Mouse (Mus musculus): ENCODE data around the gene Rbbp4. TPM values are rescaled to one million over a fixed set of nuclear protein-coding genes. Genes with fewer than 3 reads are reported as not detected.

Rbbp4 gene
- polyA plus RNA-seq, 1 experiment from 2014 or later = 167 TPM

GRCm38 (mm10) chr4:129271991-129272755 is 63.0 kb downstream of the Rbbp4 start:
- DNase-seq = peak; percentile 73
- 28% methylated on average over 15 of the region's 15 CpGs for WGBS (ENCODE audit: insufficient replicate concordance)
- Histone ChIP-seq H3K36me3 (replicated peaks; ENCODE audit: insufficient read depth, low read length) (no peaks in the 10 kb centered on the region), H3K9ac (replicated peaks) (no peak overlapping the region), H3K4me1 (ENCODE audit: insufficient read depth) (peaks cover 6% of the 10 kb centered on the region; the same call in 1 of the 2 replicates), H3K4me3 (ENCODE audit: low read depth, low read length) (0 out of 2 replicates have a peak overlapping the region, but pooled peaks have one; percentile 6), H3K27ac (ENCODE audit: low read depth) (peak overlapping the region; percentile 76), H3K27me3 (ENCODE audit: insufficient read depth, low read length) (no peaks in the 10 kb centered on the region), H3K9me3 (ENCODE audit: low read length) (no peaks in the 10 kb centered on the region), H3K4me2 (ENCODE audit: low read depth, low read length) (peak overlapping the region; percentile 47)
- ATAC-seq = peak; percentile 95
- TF ChIP-seq CTCF (IDR thresholded peaks at IDR 0.05; ENCODE audit: low read depth) (no peak), EP300 (IDR thresholded peaks at IDR 0.05; ENCODE audit: low read depth) (0 out of 2 replicates have a peak, but pooled peaks have one; percentile 40)

- TF ChIP-seq CTCF (IDR thresholded peaks at IDR 0.05; ENCODE audit: low read depth) = no peak
- no peak for TF ChIP-seq EP300 (IDR thresholded peaks at IDR 0.05; ENCODE audit: low read depth)
- H3K9me3 ChIP-seq (ENCODE audit: low read length) = no peaks in the 10 kb centered on the region
- H3K27me3 ChIP-seq (ENCODE audit: insufficient read depth, low read length) = no peaks in the 10 kb centered on the region
- H3K4me3 ChIP-seq (ENCODE audit: low read depth, low read length) = no peak overlapping the region
- H3K4me2 ChIP-seq (ENCODE audit: low read depth, low read length) = no peak overlapping the region
- 35% methylated on average over 1 of the region's 1 CpGs for WGBS (ENCODE audit: insufficient replicate concordance)
- ATAC-seq = no peak
- H3K9ac ChIP-seq (replicated peaks) = no peak overlapping the region
- no peak for DNase-seq
- H3K27ac ChIP-seq (ENCODE audit: low read depth) = no peak overlapping the region
- peaks cover 13% of the 10 kb centered on the region for H3K4me1 ChIP-seq (ENCODE audit: insufficient read depth)
- H3K36me3 ChIP-seq (replicated peaks; ENCODE audit: insufficient read depth, low read length) = no peaks in the 10 kb centered on the region
These were observed 66.5 kb downstream of the Rbbp4 start for GRCm38 (mm10) chr4:129268698-129269097.

GRCm38 (mm10) chr4:129266821-129267220 is 68.3 kb downstream of the Rbbp4 start:
- no peak for TF ChIP-seq CTCF (IDR thresholded peaks at IDR 0.05; ENCODE audit: low read depth)
- WGBS (ENCODE audit: insufficient replicate concordance) = 83% methylated on average over 5 of the region's 5 CpGs
- H3K36me3 ChIP-seq (replicated peaks; ENCODE audit: insufficient read depth, low read length) = no peaks in the 10 kb centered on the region
- H3K4me2 ChIP-seq (ENCODE audit: low read depth, low read length) = no peak overlapping the region
- no peak overlapping the region for H3K4me3 ChIP-seq (ENCODE audit: low read depth, low read length)
- no peak overlapping the region for H3K9ac ChIP-seq (replicated peaks)
- no peaks in the 10 kb centered on the region for H3K27me3 ChIP-seq (ENCODE audit: insufficient read depth, low read length)
- no peak for DNase-seq
- ATAC-seq = no peak
- H3K27ac ChIP-seq (ENCODE audit: low read depth) = no peak overlapping the region
- peaks cover 16% of the 10 kb centered on the region for H3K4me1 ChIP-seq (ENCODE audit: insufficient read depth)
- H3K9me3 ChIP-seq (ENCODE audit: low read length) = no peaks in the 10 kb centered on the region

DNA sequence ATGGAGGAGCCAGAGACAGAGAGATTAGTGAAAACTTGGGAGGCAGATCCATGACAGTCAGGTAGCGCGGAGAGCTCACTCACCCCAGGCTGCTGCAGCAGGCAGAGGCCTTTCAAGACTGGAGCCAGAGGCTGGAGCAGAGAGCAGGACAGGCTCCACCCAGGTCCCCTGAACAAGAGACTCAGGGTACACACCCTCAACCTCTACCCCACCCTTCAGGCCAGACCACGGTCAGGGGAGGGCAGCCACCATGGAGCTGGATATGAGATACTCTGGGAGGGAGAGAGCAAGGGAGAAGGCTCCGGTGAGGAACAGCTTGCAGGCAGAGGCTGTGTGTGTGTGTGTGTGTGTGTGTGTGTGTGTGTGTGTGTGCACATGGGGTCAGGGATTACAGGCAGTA is 69.0 kb downstream of the Rbbp4 start:
- Histone ChIP-seq H3K27me3 (ENCODE audit: insufficient read depth, low read length) (no peaks in the 10 kb centered on the region), H3K4me3 (ENCODE audit: low read depth, low read length) (no peak overlapping the region), H3K36me3 (replicated peaks; ENCODE audit: insufficient read depth, low read length) (no peaks in the 10 kb centered on the region), H3K4me2 (ENCODE audit: low read depth, low read length) (no peak overlapping the region), H3K9ac (replicated peaks) (no peak overlapping the region), H3K27ac (ENCODE audit: low read depth) (no peak overlapping the region), H3K4me1 (ENCODE audit: insufficient read depth) (peaks cover 16% of the 10 kb centered on the region), H3K9me3 (ENCODE audit: low read length) (no peaks in the 10 kb centered on the region)
- TF ChIP-seq CTCF (IDR thresholded peaks at IDR 0.05; ENCODE audit: low read depth) (no peak), EP300 (IDR thresholded peaks at IDR 0.05; ENCODE audit: low read depth) (no peak)
- WGBS (ENCODE audit: insufficient replicate concordance) = 80% methylated on average over 4 of the region's 4 CpGs
- no peak for DNase-seq
- no peak for ATAC-seq

GRCm38 (mm10) chr4:129263225-129264021 is 71.7 kb downstream of the Rbbp4 start:
- DNase-seq (peak; percentile 72), ATAC-seq (peak; percentile 93)
- H3K27ac ChIP-seq (ENCODE audit: low read depth) = peak overlapping the region; percentile 48; the same call in 1 of the 2 replicates
- H3K27me3 ChIP-seq (ENCODE audit: insufficient read depth, low read length) = no peaks in the 10 kb centered on the region
- peak overlapping the region; percentile 26; the same call in 1 of the 2 replicates for H3K4me3 ChIP-seq (ENCODE audit: low read depth, low read length)
- no peaks in the 10 kb centered on the region for H3K9me3 ChIP-seq (ENCODE audit: low read length)
- H3K9ac ChIP-seq (replicated peaks) = no peak overlapping the region
- H3K36me3 ChIP-seq (replicated peaks; ENCODE audit: insufficient read depth, low read length) = no peaks in the 10 kb centered on the region
- TF ChIP-seq EP300 (IDR thresholded peaks at IDR 0.05; ENCODE audit: low read depth) (0 out of 2 replicates have a peak, but pooled peaks have one; percentile 52), CTCF (IDR thresholded peaks at IDR 0.05; ENCODE audit: low read depth) (no peak)
- H3K4me2 ChIP-seq (ENCODE audit: low read depth, low read length) = peak overlapping the region; percentile 65
- 21% methylated on average over 19 of the region's 19 CpGs for WGBS (ENCODE audit: insufficient replicate concordance)
- peaks cover 16% of the 10 kb centered on the region for H3K4me1 ChIP-seq (ENCODE audit: insufficient read depth)

DNA sequence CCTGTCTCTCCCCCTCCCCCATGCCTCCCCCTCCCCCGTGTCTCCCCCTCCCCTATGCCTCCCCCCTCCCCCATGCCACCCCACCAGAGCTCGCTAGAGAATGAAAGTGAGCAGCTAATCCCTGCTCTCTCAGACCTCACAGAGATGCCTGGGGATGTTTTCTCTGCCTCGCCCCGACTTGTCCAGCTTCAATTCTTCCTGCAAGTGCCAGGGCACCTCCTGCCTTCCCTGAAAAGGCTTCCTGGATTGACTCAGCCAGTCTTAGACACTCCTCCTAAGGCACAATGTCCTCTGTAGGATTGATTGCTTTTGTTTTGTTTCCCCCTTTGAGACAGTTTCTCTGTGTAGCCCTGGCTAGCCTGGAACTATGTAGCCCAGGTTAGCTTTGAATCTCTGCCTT is 74.0 kb downstream of the Rbbp4 start, which contains the start of gene C77080:
Gene C77080 (minus strand): TSS at position 209 of the 400 bp plus-strand sequence.
- peaks cover 22% of the 10 kb centered on the region for H3K4me1 ChIP-seq (ENCODE audit: insufficient read depth)
- H3K27me3 ChIP-seq (ENCODE audit: insufficient read depth, low read length) = no peaks in the 10 kb centered on the region
- ATAC-seq = no peak
- no peak within 1 kb of the TSS for H3K9ac ChIP-seq (replicated peaks)
- no peak for TF ChIP-seq CTCF (IDR thresholded peaks at IDR 0.05; ENCODE audit: low read depth)
- TF ChIP-seq EP300 (IDR thresholded peaks at IDR 0.05; ENCODE audit: low read depth) = no peak
- H3K4me3 ChIP-seq (ENCODE audit: low read depth, low read length) = no peak within 1 kb of the TSS
- no peaks in the 10 kb centered on the region for H3K36me3 ChIP-seq (replicated peaks; ENCODE audit: insufficient read depth, low read length)
- DNase-seq = no peak
- no peak within 1 kb of the TSS for H3K27ac ChIP-seq (ENCODE audit: low read depth)
- H3K4me2 ChIP-seq (ENCODE audit: low read depth, low read length) = no peak within 1 kb of the TSS
- WGBS (ENCODE audit: insufficient replicate concordance) = 43% methylated on average over 3 of the region's 4 CpGs
- no peaks in the 10 kb centered on the region for H3K9me3 ChIP-seq (ENCODE audit: low read length)

Data from liver, postnatal 0 days (tissue).